Mouse (Mus musculus): ENCODE measurements around the gene Kif26a. TPM values are rescaled to one million over a fixed set of nuclear protein-coding genes. Genes with fewer than 3 reads are reported as not detected.

The Kif26a gene
- polyA plus RNA-seq, 1 experiment from 2014 or later = 2.2 TPM

- H3K27ac ChIP-seq (ENCODE audit: low read depth, low read length) = no peak overlapping the region
- H3K4me3 ChIP-seq (ENCODE audit: low read length) = no peak overlapping the region
- no peaks in the 10 kb centered on the region for H3K36me3 ChIP-seq (ENCODE audit: control insufficient read depth, insufficient read depth, low read length)
- no peak overlapping the region for H3K4me2 ChIP-seq (replicated peaks; ENCODE audit: low read depth, low read length)
- no peak overlapping the region for H3K9ac ChIP-seq (ENCODE audit: low read depth, low read length)
- 71% methylated on average over 12 of the region's 12 CpGs for WGBS
- H3K9me3 ChIP-seq (ENCODE audit: control insufficient read depth, low read length) = no peaks in the 10 kb centered on the region
- no peak for ATAC-seq (ENCODE audit: low FRiP score, low TSS enrichment)
- no peaks in the 10 kb centered on the region for H3K27me3 ChIP-seq (ENCODE audit: control insufficient read depth, insufficient read depth, low read length)
- peaks cover 20% of the 10 kb centered on the region for H3K4me1 ChIP-seq (ENCODE audit: control insufficient read depth, insufficient read depth, low read length)
Measured at GRCm38 (mm10) chr12:112153597-112153996, 7.6 kb downstream of the Kif26a start.

GRCm38 (mm10) chr12:112154476-112154875, 8.5 kb downstream of the Kif26a start:
- Histone ChIP-seq H3K36me3 (ENCODE audit: control insufficient read depth, insufficient read depth, low read length) (no peaks in the 10 kb centered on the region), H3K27me3 (ENCODE audit: control insufficient read depth, insufficient read depth, low read length) (peaks cover 1% of the 10 kb centered on the region; the same call in 1 of the 2 replicates), H3K4me2 (replicated peaks; ENCODE audit: low read depth, low read length) (no peak overlapping the region), H3K4me3 (ENCODE audit: low read length) (no peak overlapping the region), H3K9me3 (ENCODE audit: control insufficient read depth, low read length) (no peaks in the 10 kb centered on the region), H3K9ac (ENCODE audit: low read depth, low read length) (no peak overlapping the region), H3K4me1 (ENCODE audit: control insufficient read depth, insufficient read depth, low read length) (peaks cover 20% of the 10 kb centered on the region), H3K27ac (ENCODE audit: low read depth, low read length) (peak overlapping the region; percentile 65; the same call in 1 of the 2 replicates)
- 52% methylated on average over 5 of the region's 5 CpGs for WGBS
- no peak for ATAC-seq (ENCODE audit: low FRiP score, low TSS enrichment)

GRCm38 (mm10) chr12:112155218-112156051, 9.4 kb downstream of the Kif26a start:
- H3K4me1 ChIP-seq (ENCODE audit: control insufficient read depth, insufficient read depth, low read length) = peaks cover 20% of the 10 kb centered on the region
- peaks cover 4% of the 10 kb centered on the region; the same call in 1 of the 2 replicates for H3K36me3 ChIP-seq (ENCODE audit: control insufficient read depth, insufficient read depth, low read length)
- ATAC-seq (ENCODE audit: low FRiP score, low TSS enrichment) = no peak
- H3K4me2 ChIP-seq (replicated peaks; ENCODE audit: low read depth, low read length) = no peak overlapping the region
- H3K27me3 ChIP-seq (ENCODE audit: control insufficient read depth, insufficient read depth, low read length) = peaks cover 3% of the 10 kb centered on the region; the same call in 1 of the 2 replicates
- H3K27ac ChIP-seq (ENCODE audit: low read depth, low read length) = peak overlapping the region; percentile 65
- H3K9ac ChIP-seq (ENCODE audit: low read depth, low read length) = 0 out of 2 replicates have a peak overlapping the region, but pooled peaks have one; percentile 28
- H3K9me3 ChIP-seq (ENCODE audit: control insufficient read depth, low read length) = no peaks in the 10 kb centered on the region
- 57% methylated on average over 16 of the region's 16 CpGs for WGBS
- H3K4me3 ChIP-seq (ENCODE audit: low read length) = no peak overlapping the region

GRCm38 (mm10) chr12:112156804-112157203, 10.8 kb downstream of the Kif26a start:
- no peak overlapping the region for H3K9ac ChIP-seq (ENCODE audit: low read depth, low read length)
- no peak overlapping the region for H3K4me3 ChIP-seq (ENCODE audit: low read length)
- WGBS = 89% methylated on average over 6 of the region's 6 CpGs
- no peak overlapping the region for H3K4me2 ChIP-seq (replicated peaks; ENCODE audit: low read depth, low read length)
- H3K4me1 ChIP-seq (ENCODE audit: control insufficient read depth, insufficient read depth, low read length) = peaks cover 10% of the 10 kb centered on the region; the same call in 1 of the 2 replicates
- peaks cover 4% of the 10 kb centered on the region; the same call in 1 of the 2 replicates for H3K36me3 ChIP-seq (ENCODE audit: control insufficient read depth, insufficient read depth, low read length)
- H3K27me3 ChIP-seq (ENCODE audit: control insufficient read depth, insufficient read depth, low read length) = peaks cover 3% of the 10 kb centered on the region; the same call in 1 of the 2 replicates
- no peak overlapping the region for H3K27ac ChIP-seq (ENCODE audit: low read depth, low read length)
- ATAC-seq (ENCODE audit: low FRiP score, low TSS enrichment) = no peak
- H3K9me3 ChIP-seq (ENCODE audit: control insufficient read depth, low read length) = no peaks in the 10 kb centered on the region

GRCm38 (mm10) chr12:112158246-112158645, 12.2 kb downstream of the Kif26a start:
- Histone ChIP-seq H3K4me1 (ENCODE audit: control insufficient read depth, insufficient read depth, low read length) (0 out of 2 replicates have a peak, but pooled peaks cover 3% of the 10 kb centered on the region), H3K27ac (ENCODE audit: low read depth, low read length) (no peak overlapping the region), H3K9me3 (ENCODE audit: control insufficient read depth, low read length) (no peaks in the 10 kb centered on the region), H3K4me2 (replicated peaks; ENCODE audit: low read depth, low read length) (no peak overlapping the region), H3K27me3 (ENCODE audit: control insufficient read depth, insufficient read depth, low read length) (peaks cover 3% of the 10 kb centered on the region; the same call in 1 of the 2 replicates), H3K9ac (ENCODE audit: low read depth, low read length) (no peak overlapping the region), H3K36me3 (ENCODE audit: control insufficient read depth, insufficient read depth, low read length) (peaks cover 4% of the 10 kb centered on the region; the same call in 1 of the 2 replicates), H3K4me3 (ENCODE audit: low read length) (no peak overlapping the region)
- ATAC-seq (ENCODE audit: low FRiP score, low TSS enrichment) = no peak
- WGBS = 60% methylated on average over 8 of the region's 8 CpGs

GRCm38 (mm10) chr12:112158784-112159183, 12.8 kb downstream of the Kif26a start:
- Histone ChIP-seq H3K9me3 (ENCODE audit: control insufficient read depth, low read length) (no peaks in the 10 kb centered on the region), H3K9ac (ENCODE audit: low read depth, low read length) (no peak overlapping the region), H3K27ac (ENCODE audit: low read depth, low read length) (no peak overlapping the region), H3K4me2 (replicated peaks; ENCODE audit: low read depth, low read length) (no peak overlapping the region), H3K36me3 (ENCODE audit: control insufficient read depth, insufficient read depth, low read length) (peaks cover 4% of the 10 kb centered on the region; the same call in 1 of the 2 replicates), H3K27me3 (ENCODE audit: control insufficient read depth, insufficient read depth, low read length) (peaks cover 3% of the 10 kb centered on the region; the same call in 1 of the 2 replicates), H3K4me3 (ENCODE audit: low read length) (no peak overlapping the region), H3K4me1 (ENCODE audit: control insufficient read depth, insufficient read depth, low read length) (peaks cover 3% of the 10 kb centered on the region; the same call in 1 of the 2 replicates)
- no peak for ATAC-seq (ENCODE audit: low FRiP score, low TSS enrichment)

GRCm38 (mm10) chr12:112163981-112164839, 18.2 kb downstream of the Kif26a start:
- Histone ChIP-seq H3K4me2 (replicated peaks; ENCODE audit: low read depth, low read length) (no peak overlapping the region), H3K27ac (ENCODE audit: low read depth, low read length) (no peak overlapping the region), H3K27me3 (ENCODE audit: control insufficient read depth, insufficient read depth, low read length) (peaks cover 3% of the 10 kb centered on the region; the same call in 1 of the 2 replicates), H3K36me3 (ENCODE audit: control insufficient read depth, insufficient read depth, low read length) (peaks cover 4% of the 10 kb centered on the region; the same call in 1 of the 2 replicates), H3K4me3 (ENCODE audit: low read length) (no peak overlapping the region), H3K9ac (ENCODE audit: low read depth, low read length) (no peak overlapping the region), H3K4me1 (ENCODE audit: control insufficient read depth, insufficient read depth, low read length) (peaks cover 14% of the 10 kb centered on the region), H3K9me3 (ENCODE audit: control insufficient read depth, low read length) (no peaks in the 10 kb centered on the region)
- ATAC-seq (ENCODE audit: low FRiP score, low TSS enrichment) = peak; percentile 43; the same call in 1 of the 2 replicates
- WGBS = 44% methylated on average over 16 of the region's 16 CpGs

- no peak overlapping the region for H3K27ac ChIP-seq (ENCODE audit: low read depth, low read length)
- peaks cover 14% of the 10 kb centered on the region for H3K4me1 ChIP-seq (ENCODE audit: control insufficient read depth, insufficient read depth, low read length)
- no peak for ATAC-seq (ENCODE audit: low FRiP score, low TSS enrichment)
- 70% methylated on average over 6 of the region's 6 CpGs for WGBS
- H3K27me3 ChIP-seq (ENCODE audit: control insufficient read depth, insufficient read depth, low read length) = no peaks in the 10 kb centered on the region
- H3K36me3 ChIP-seq (ENCODE audit: control insufficient read depth, insufficient read depth, low read length) = peaks cover 2% of the 10 kb centered on the region; the same call in 1 of the 2 replicates
- no peak overlapping the region for H3K4me3 ChIP-seq (ENCODE audit: low read length)
- no peak overlapping the region for H3K9ac ChIP-seq (ENCODE audit: low read depth, low read length)
- no peaks in the 10 kb centered on the region for H3K9me3 ChIP-seq (ENCODE audit: control insufficient read depth, low read length)
- no peak overlapping the region for H3K4me2 ChIP-seq (replicated peaks; ENCODE audit: low read depth, low read length)
Measured at GRCm38 (mm10) chr12:112164840-112165219, 18.8 kb downstream of the Kif26a start.
